Mouse (Mus musculus) liver, adult 2 months (tissue): Measurements from ENCODE around the gene Cdk8. TPM values are rescaled to one million over a fixed set of nuclear protein-coding genes. Genes with fewer than 3 reads are reported as not detected.
"Not testable (repeated sequence)": the region's sequence is repeated elsewhere in the genome, so short reads cannot be mapped to it uniquely, and the experiment has no call there.

Source experiments
- DNase-seq: peaks from one replicate; pipeline ENCODE4 v3.0.0-alpha.2; 2011; ENCODE audit warnings: low read depth, low spot score; ENCODE audit errors: extremely low read depth
- H3K27ac ChIP-seq: fragments of 200-500 bp; replicated peaks from 2 replicates; pipeline ENCODE4 v1.5.1; 2012; ENCODE audit warnings: low read depth, mild to moderate bottlenecking, control low read depth, inconsistent platforms, low read length; ENCODE audit not compliant: insufficient read depth
- H3K27me3 ChIP-seq: fragments of 200-500 bp; 2 replicates; pipeline ENCODE4 v1.6.1; 2012; ENCODE audit warnings: mild to moderate bottlenecking, moderate library complexity, low read length, inconsistent platforms; ENCODE audit not compliant: control insufficient read depth, insufficient read depth
- H3K36me3 ChIP-seq: fragments of 200-500 bp; 2 replicates; pipeline ENCODE4 v1.6.1; 2012; ENCODE audit warnings: low read length, inconsistent platforms; ENCODE audit not compliant: control insufficient read depth, insufficient read depth
- H3K4me1 ChIP-seq: fragments of 200-500 bp; 2 replicates; pipeline ENCODE4 v1.6.1; 2011; ENCODE audit warnings: low read length; ENCODE audit not compliant: control insufficient read depth, insufficient read depth
- H3K4me3 ChIP-seq: fragments of 200-500 bp; 2 replicates; pipeline ENCODE4 v1.5.1; 2011; ENCODE audit warnings: low read depth, mild to moderate bottlenecking, control low read depth, low read length, moderate library complexity; ENCODE audit not compliant: insufficient read depth
- H3K79me2 ChIP-seq: fragments of 200-500 bp; 2 replicates; pipeline ENCODE4 v1.6.1; 2012; ENCODE audit warnings: inconsistent platforms, mild to moderate bottlenecking, low read length, moderate library complexity; ENCODE audit not compliant: control insufficient read depth, insufficient read depth
- H3K9ac ChIP-seq: fragments of 200-500 bp; 2 replicates; pipeline ENCODE4 v1.6.1; 2012; ENCODE audit warnings: low read depth, mild to moderate bottlenecking, control low read depth, inconsistent platforms, low read length
- CTCF ChIP-seq: fragments of 200-500 bp; IDR thresholded peaks from 2 replicates; pipeline ENCODE4 v1.5.1; 2011; ENCODE audit warnings: low read depth, low read length, control low read depth
- POLR2A ChIP-seq: fragments of 200-500 bp; IDR thresholded peaks from 2 replicates; pipeline ENCODE4 v1.6.1; 2011; ENCODE audit warnings: low read length, control low read depth; ENCODE audit not compliant: insufficient read depth; ENCODE audit errors: extremely low read depth
- WGBS: fragments of 180-500 bp; shearing (Covaris S2); methylation state at CpG from one replicate; pipeline ENCODE4 v1.1.7; 2018; 5-methylcytosine and 5-hydroxymethylcytosine counted together
- polyA plus RNA-seq: library from polyadenylated mRNA; depleted of rRNA; stranded (reverse); fragments of >200 nt; gene quantifications from 2 replicates; pipeline ENCODE4 v1.2.3, GENCODE M21; 2012; rRNA removed
- total RNA-seq: library from RNA; depleted of rRNA; stranded (reverse); fragments of >200 nt; gene quantifications from 2 replicates; pipeline ENCODE4 v1.2.3, GENCODE M21; 2014; rRNA removed

The Cdk8 gene
- total RNA-seq = 27.8 and 32.5 TPM in 2 replicates
- polyA plus RNA-seq = 19.3 and 25.2 TPM in 2 replicates

DNA sequence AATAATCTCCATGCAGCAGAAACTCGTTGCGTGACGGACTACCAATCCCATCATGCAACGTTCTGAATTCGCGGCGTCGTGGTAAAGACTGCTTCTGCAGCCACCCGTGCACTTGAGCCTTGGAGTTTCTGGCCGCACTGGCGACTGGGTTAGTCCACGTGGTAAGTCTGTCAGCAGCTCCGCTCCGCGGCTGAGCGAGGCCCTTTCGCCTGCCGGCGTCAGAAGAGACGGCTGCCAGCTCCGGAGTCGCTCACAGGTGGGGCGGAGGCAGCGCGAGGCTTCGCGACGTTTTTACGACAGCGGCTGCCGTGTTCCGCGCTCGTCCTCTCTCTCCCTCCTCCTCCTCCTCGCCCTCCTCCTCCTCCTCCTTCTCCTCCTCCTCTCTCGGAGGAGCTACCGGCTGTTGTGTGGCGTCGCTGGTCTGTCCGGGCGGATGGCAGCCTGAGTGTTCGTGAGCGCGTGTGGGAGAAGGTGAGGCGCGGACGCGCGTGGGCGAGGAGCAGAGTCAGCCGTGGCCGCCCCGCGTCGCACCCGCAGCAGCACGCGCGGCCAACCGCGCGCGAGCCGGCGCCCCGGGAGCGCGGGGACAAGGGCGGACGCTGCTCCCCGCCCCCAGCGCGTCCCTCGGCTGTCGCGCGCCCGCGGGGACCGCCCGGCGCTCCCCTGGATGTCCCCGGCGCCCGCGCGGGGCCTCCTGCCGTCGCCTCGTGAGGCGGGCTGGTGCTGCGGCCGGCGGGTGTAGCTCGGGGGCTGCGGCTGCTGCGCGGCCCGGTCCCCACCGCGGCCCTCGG lies at the start of gene Cdk8:
Gene Cdk8, plus strand, starts transcription at position 367 of the 791 bp plus-strand sequence.
- Histone ChIP-seq H3K27me3 (no peaks in the 10 kb centered on the region), H3K4me1 (peaks cover 9% of the 10 kb centered on the region), H3K27ac (peak within 1 kb of the TSS; percentile 79), H3K4me3 (peak within 1 kb of the TSS; percentile 80), H3K9ac (peak within 1 kb of the TSS; percentile 91), H3K36me3 (no peaks in the 10 kb centered on the region), H3K79me2 (peaks cover 6% of the 10 kb centered on the region; the same call in 1 of the 2 replicates)
- TF ChIP-seq CTCF = no peak
- peak; percentile 74; the same call in 1 of the 2 replicates for TF ChIP-seq POLR2A
- under 1% methylated on average over 93 of the region's 102 CpGs for WGBS
- DNase-seq = peak; percentile 93

GRCm38 (mm10) chr5:146185204-146185603 lies 45.8 kb upstream of the Cdk8 start, which contains the start of gene 1700001J03Rik:
Gene 1700001J03Rik, minus strand, starts transcription at chr5:146185304.
- H3K36me3 ChIP-seq, H3K4me3 ChIP-seq, H3K9ac ChIP-seq, H3K27ac ChIP-seq, H3K4me1 ChIP-seq, H3K27me3 ChIP-seq, H3K79me2 ChIP-seq, DNase-seq: not testable (repeated sequence)
- 80% methylated on average over 4 of the region's 4 CpGs for WGBS

DNA sequence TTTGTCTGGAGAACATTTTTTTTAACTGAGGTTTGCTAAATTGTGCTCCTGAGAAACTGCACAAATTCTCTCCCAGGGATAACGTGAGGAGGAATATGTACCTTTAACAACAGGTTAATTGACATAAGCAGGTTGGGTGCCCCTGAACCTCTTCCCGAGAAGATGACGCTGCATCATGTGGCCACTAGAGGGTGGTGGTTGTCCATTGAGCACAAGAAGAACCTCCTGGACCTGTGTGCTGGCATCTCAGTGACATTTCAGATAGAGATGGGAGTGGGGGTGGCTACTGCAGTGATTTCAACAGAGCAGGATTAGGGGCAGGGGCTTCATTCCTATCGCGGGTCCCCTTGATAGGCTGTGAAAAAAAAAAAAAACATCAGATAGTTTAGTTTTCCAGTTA lies 43.6 kb upstream of the Cdk8 start:
- DNase-seq = peak; percentile 69
- not testable (repeated sequence) for H3K79me2 ChIP-seq, H3K9ac ChIP-seq, H3K4me1 ChIP-seq, H3K27me3 ChIP-seq, H3K27ac ChIP-seq, H3K4me3 ChIP-seq, H3K36me3 ChIP-seq
- WGBS = 7% methylated on average over 5 of the region's 5 CpGs
- peak; percentile 75 for TF ChIP-seq CTCF

- H3K27ac ChIP-seq = no peak overlapping the region
- H3K79me2 ChIP-seq = no peaks in the 10 kb centered on the region
- no peaks in the 10 kb centered on the region for H3K36me3 ChIP-seq
- no peak for TF ChIP-seq POLR2A
- peak; percentile 33; the same call in 1 of the 2 replicates for TF ChIP-seq CTCF
- no peak overlapping the region for H3K9ac ChIP-seq
- no peak overlapping the region for H3K4me3 ChIP-seq
- 84% methylated on average over 1 of the region's 1 CpGs for WGBS
- H3K27me3 ChIP-seq = no peaks in the 10 kb centered on the region
- DNase-seq = no peak
- H3K4me1 ChIP-seq = peaks cover 5% of the 10 kb centered on the region; the same call in 1 of the 2 replicates
Observed at GRCm38 (mm10) chr5:146188144-146188543, 42.9 kb upstream of the Cdk8 start.

DNA sequence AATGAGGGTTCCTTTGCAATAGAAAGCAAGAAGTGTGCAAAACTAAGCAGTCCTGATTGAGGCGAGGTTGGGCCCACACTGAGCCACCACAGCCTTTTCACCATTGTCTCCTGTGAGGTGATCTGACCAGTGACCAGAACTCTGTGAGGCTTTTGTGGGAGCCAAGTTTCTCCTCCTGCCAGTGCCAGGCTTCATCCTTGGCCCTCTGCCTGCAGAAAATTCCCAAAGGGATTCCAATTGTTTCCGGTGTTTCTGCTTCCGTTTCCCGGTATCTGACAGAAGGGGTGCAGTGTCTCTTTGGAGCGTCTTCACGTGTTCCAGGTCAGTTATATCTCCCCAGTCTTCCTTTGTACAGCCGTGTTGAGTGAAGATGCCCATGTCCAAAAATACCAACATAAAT lies 42.3 kb upstream of the Cdk8 start:
- no peaks in the 10 kb centered on the region for H3K79me2 ChIP-seq
- no peaks in the 10 kb centered on the region for H3K27me3 ChIP-seq
- peak; percentile 25 for DNase-seq
- WGBS = 71% methylated on average over 7 of the region's 7 CpGs
- TF ChIP-seq POLR2A (no peak), CTCF (no peak)
- H3K27ac ChIP-seq = no peak overlapping the region
- H3K9ac ChIP-seq = no peak overlapping the region
- peaks cover 5% of the 10 kb centered on the region; the same call in 1 of the 2 replicates for H3K4me1 ChIP-seq
- no peak overlapping the region for H3K4me3 ChIP-seq
- no peaks in the 10 kb centered on the region for H3K36me3 ChIP-seq

DNA sequence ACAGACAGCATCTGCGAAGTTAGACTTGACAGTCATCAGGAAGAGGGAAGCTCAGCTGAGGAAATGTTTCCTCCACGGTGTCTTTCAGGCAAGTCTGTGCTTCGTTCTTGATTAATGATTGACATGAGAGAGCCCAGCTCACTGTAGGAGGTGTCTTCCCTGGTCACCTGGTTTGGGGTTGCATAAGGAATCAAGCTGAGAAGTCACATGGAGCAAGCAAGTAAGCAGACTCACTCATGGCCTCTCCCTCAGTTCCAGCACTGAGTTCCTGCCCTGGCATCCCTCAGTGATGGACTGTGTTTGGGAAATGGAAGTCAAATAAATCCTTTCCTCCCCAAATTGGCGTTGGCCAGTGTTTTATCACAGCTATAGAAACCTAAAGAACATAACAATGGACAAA lies 40.9 kb upstream of the Cdk8 start:
- WGBS = 34% methylated on average over 4 of the region's 4 CpGs

More for the DNA sequence above, 40.9 kb upstream of the Cdk8 start:
- no peak overlapping the region for H3K4me3 ChIP-seq
- no peak for TF ChIP-seq CTCF
- TF ChIP-seq POLR2A = no peak
- peaks cover 5% of the 10 kb centered on the region; the same call in 1 of the 2 replicates for H3K4me1 ChIP-seq
- no peak overlapping the region for H3K27ac ChIP-seq
- H3K9ac ChIP-seq = no peak overlapping the region
- DNase-seq = peak; percentile 92
- no peaks in the 10 kb centered on the region for H3K36me3 ChIP-seq
- no peaks in the 10 kb centered on the region for H3K27me3 ChIP-seq
- H3K79me2 ChIP-seq = no peaks in the 10 kb centered on the region
